Mouse (Mus musculus): Measurements from ENCODE around the gene Suclg2.

The Suclg2 gene

GRCm38 (mm10) chr6:95571620-95572019, 147.0 kb downstream of the Suclg2 start:
- DNase-seq (ENCODE audit: low read depth in 2 of 2, low spot score in 2 of 2): no peak

GRCm38 (mm10) chr6:95563355-95564009, 155.1 kb downstream of the Suclg2 start:
- DNase-seq (ENCODE audit: low read depth in 2 of 2, low spot score in 2 of 2): no peak

GRCm38 (mm10) chr6:95556320-95556719, 162.3 kb downstream of the Suclg2 start:
- DNase-seq (ENCODE audit: low read depth in 2 of 2, low spot score in 2 of 2): no peak

- DNase-seq (ENCODE audit: low read depth in 2 of 2, low spot score in 2 of 2): no peak
These were observed 166.2 kb downstream of the Suclg2 start for GRCm38 (mm10) chr6:95552339-95552950.

GRCm38 (mm10) chr6:95551000-95551399, 167.6 kb downstream of the Suclg2 start:
- no peak for DNase-seq (ENCODE audit: low read depth in 2 of 2, low spot score in 2 of 2)

GRCm38 (mm10) chr6:95546189-95546832, 172.3 kb downstream of the Suclg2 start:
- no peak for DNase-seq (ENCODE audit: low read depth in 2 of 2, low spot score in 2 of 2)

- DNase-seq (ENCODE audit: low read depth in 2 of 2, low spot score in 2 of 2): no peak
These were observed 172.9 kb downstream of the Suclg2 start for GRCm38 (mm10) chr6:95545714-95546113.

- no peak for DNase-seq (ENCODE audit: low read depth in 2 of 2, low spot score in 2 of 2)
These were observed 173.3 kb downstream of the Suclg2 start for GRCm38 (mm10) chr6:95545296-95545695.

GRCm38 (mm10) chr6:95535191-95535590, 183.4 kb downstream of the Suclg2 start:
- no peak for DNase-seq (ENCODE audit: low read depth in 2 of 2, low spot score in 2 of 2)

- no peak for DNase-seq (ENCODE audit: low read depth in 2 of 2, low spot score in 2 of 2)
These were observed 198.8 kb downstream of the Suclg2 start for GRCm38 (mm10) chr6:95519846-95520245.

GRCm38 (mm10) chr6:95518406-95518805, 200.2 kb downstream of the Suclg2 start:
- no peak for DNase-seq (ENCODE audit: low read depth in 2 of 2, low spot score in 2 of 2)

GRCm38 (mm10) chr6:95515721-95516120, 202.9 kb downstream of the Suclg2 start:
- DNase-seq (ENCODE audit: low read depth in 2 of 2, low spot score in 2 of 2): no peak

GRCm38 (mm10) chr6:95514726-95515125, 203.9 kb downstream of the Suclg2 start:
- no peak for DNase-seq (ENCODE audit: low read depth in 2 of 2, low spot score in 2 of 2)

- no peak for DNase-seq (ENCODE audit: low read depth in 2 of 2, low spot score in 2 of 2)
These were observed 206.9 kb downstream of the Suclg2 start for GRCm38 (mm10) chr6:95511689-95512088.

GRCm38 (mm10) chr6:95500771-95501170, 217.8 kb downstream of the Suclg2 start:
- no peak for DNase-seq (ENCODE audit: low read depth in 2 of 2, low spot score in 2 of 2)

GRCm38 (mm10) chr6:95499639-95500038, 219.0 kb downstream of the Suclg2 start:
- DNase-seq (ENCODE audit: low read depth in 2 of 2, low spot score in 2 of 2): no peak

- no peak for DNase-seq (ENCODE audit: low read depth in 2 of 2, low spot score in 2 of 2)
These were observed 226.2 kb downstream of the Suclg2 start for GRCm38 (mm10) chr6:95492216-95492956.

GRCm38 (mm10) chr6:95491043-95491442, 227.6 kb downstream of the Suclg2 start:
- no peak for DNase-seq (ENCODE audit: low read depth in 2 of 2, low spot score in 2 of 2)

- DNase-seq (ENCODE audit: low read depth in 2 of 2, low spot score in 2 of 2): no peak
These were observed 232.8 kb downstream of the Suclg2 start for GRCm38 (mm10) chr6:95485791-95486190.

- no peak for DNase-seq (ENCODE audit: low read depth in 2 of 2, low spot score in 2 of 2)
These were observed 234.3 kb downstream of the Suclg2 start for GRCm38 (mm10) chr6:95484183-95484818.

GRCm38 (mm10) chr6:95483686-95484085, 234.9 kb downstream of the Suclg2 start:
- no peak for DNase-seq (ENCODE audit: low read depth in 2 of 2, low spot score in 2 of 2)

All from CD8-positive naive resting alpha-beta T cell, adult 2 months (primary cell).